Mouse (Mus musculus) heart, embryonic 14.5 days (tissue): Measurements from ENCODE around the gene Plxnb1. TPM values are rescaled to one million over a fixed set of nuclear protein-coding genes. Genes with fewer than 3 reads are reported as not detected.

Source experiments
- ATAC-seq: fragments of 200-750 bp; cut with Nextera tagmentation; 2 replicates; pipeline ENCODE4 v1.8.0; 2017; ENCODE audit warnings: low read depth, moderate TSS enrichment; ENCODE audit not compliant: insufficient number of reproducible peaks, insufficient read depth, low FRiP score
- H3K27ac ChIP-seq, 2 experiments: fragments of 200-500 bp in 1 of 2; fragments of 300-500 bp in 1 of 2; sonication (generic) in 1 of 2; replicated peaks in 1 of 2; 2 replicates each; pipeline ENCODE4 v1.5.1; 2012 to 2014; ENCODE audit warnings: low read depth in 2 of 2, low read length in 2 of 2, control low read depth in 1 of 2, mild to moderate bottlenecking in 1 of 2, mixed read lengths in 1 of 2; ENCODE audit not compliant: control insufficient read depth in 1 of 2, insufficient read depth in 1 of 2
- H3K27me3 ChIP-seq: fragments of 300-500 bp; sonication (generic); 2 replicates; pipeline ENCODE4 v1.6.1; 2014; ENCODE audit warnings: mild to moderate bottlenecking, low read length, control low read depth; ENCODE audit not compliant: control insufficient read depth, insufficient read depth
- H3K36me3 ChIP-seq: fragments of 300-500 bp; sonication (generic); 2 replicates; pipeline ENCODE4 v1.6.1; 2014; ENCODE audit warnings: mild to moderate bottlenecking, control low read depth, low read length, mixed read lengths; ENCODE audit not compliant: control insufficient read depth, insufficient read depth
- H3K4me1 ChIP-seq, 2 experiments: fragments of 200-500 bp in 1 of 2; fragments of 300-500 bp in 1 of 2; sonication (generic) in 1 of 2; 2 replicates each; pipeline ENCODE4 v1.6.1; 2012 to 2014; ENCODE audit warnings: low read length in 2 of 2, control low read depth in 1 of 2, mixed read lengths in 1 of 2; ENCODE audit not compliant: control insufficient read depth in 2 of 2, insufficient read depth in 2 of 2
- H3K4me2 ChIP-seq: fragments of 300-500 bp; sonication (generic); 2 replicates; pipeline ENCODE4 v1.6.1; 2014; ENCODE audit warnings: mild to moderate bottlenecking, low read length
- H3K4me3 ChIP-seq, 2 experiments: fragments of 200-500 bp in 1 of 2; fragments of 300-500 bp in 1 of 2; sonication (generic) in 1 of 2; 2 replicates each; pipeline ENCODE4 v1.5.1; 2012 to 2014; ENCODE audit warnings: low read length in 2 of 2, mild to moderate bottlenecking in 2 of 2, control low read depth in 1 of 2, low read depth in 1 of 2, moderate library complexity in 1 of 2; ENCODE audit not compliant: control insufficient read depth in 1 of 2, insufficient read depth in 1 of 2
- H3K9ac ChIP-seq: fragments of 300-500 bp; sonication (generic); 2 replicates; pipeline ENCODE4 v1.6.1; 2014; ENCODE audit warnings: mild to moderate bottlenecking, low read length
- H3K9me3 ChIP-seq: fragments of 300-500 bp; sonication (generic); 2 replicates; pipeline ENCODE4 v1.6.1; 2016; ENCODE audit warnings: low read length, control low read depth; ENCODE audit not compliant: control insufficient read depth
- WGBS: fragments of 180-500 bp; shearing (Covaris S2); extraction: QIAGEN DNeasy Blood & Tissue Kit; methylation state at CpG from one replicate; pipeline ENCODE4 v1.1.7; 2014; 5-methylcytosine and 5-hydroxymethylcytosine counted together
- polyA plus RNA-seq: library from polyadenylated mRNA; unstranded; fragments of >200 nt; fragmentation: Nextera tagmentation; extraction: Ambion mirVana; gene quantifications from 2 replicates; pipeline ENCODE4 v1.2.1, GENCODE M21; 2014

Plxnb1 gene
- polyA plus RNA-seq, 1 experiment from 2014 or later = 5.7 TPM

GRCm38 (mm10) chr9:109097831-109098230 lies 2.6 kb downstream of the Plxnb1 start:
- H3K9ac ChIP-seq = peak overlapping the region; percentile 96
- H3K27ac ChIP-seq = peak overlapping the region; percentile 72 to 98
- H3K9me3 ChIP-seq = no peaks in the 10 kb centered on the region
- peak overlapping the region; percentile 90 for H3K4me2 ChIP-seq
- WGBS = 35% methylated on average over 5 of the region's 5 CpGs
- H3K4me1 ChIP-seq = peaks cover 52 to 67% of the 10 kb centered on the region in 2 experiments
- peaks cover 28% of the 10 kb centered on the region for H3K36me3 ChIP-seq
- H3K27me3 ChIP-seq = no peaks in the 10 kb centered on the region
- 0 out of 2 replicates have a peak, but pooled peaks have one; percentile 3 for ATAC-seq
- peak overlapping the region in 1 of 2 experiments; percentile 74; a peak in 2 of 4 replicates for H3K4me3 ChIP-seq

GRCm38 (mm10) chr9:109098366-109098765 lies 3.2 kb downstream of the Plxnb1 start:
- peaks cover 52 to 70% of the 10 kb centered on the region in 2 experiments for H3K4me1 ChIP-seq
- peak overlapping the region; percentile 72 to 98 for H3K27ac ChIP-seq

GRCm38 (mm10) chr9:109098969-109099368 lies 3.8 kb downstream of the Plxnb1 start:
- H3K9ac ChIP-seq = peak overlapping the region; percentile 96
- peak; percentile 72 for ATAC-seq
- H3K4me2 ChIP-seq = peak overlapping the region; percentile 90
- 16% methylated on average over 5 of the region's 6 CpGs for WGBS
- peaks cover 40% of the 10 kb centered on the region for H3K36me3 ChIP-seq
- no peaks in the 10 kb centered on the region for H3K9me3 ChIP-seq
- peaks cover 49 to 64% of the 10 kb centered on the region in 2 experiments for H3K4me1 ChIP-seq
- peak overlapping the region; percentile 17 to 19 for H3K4me3 ChIP-seq
- H3K27me3 ChIP-seq = no peaks in the 10 kb centered on the region
- peak overlapping the region; percentile 86 to 98 for H3K27ac ChIP-seq

More at GRCm38 (mm10) chr9:109098366-109098765, 3.2 kb downstream of the Plxnb1 start:
- H3K27me3 ChIP-seq = no peaks in the 10 kb centered on the region
- peaks cover 34% of the 10 kb centered on the region for H3K36me3 ChIP-seq
- H3K4me3 ChIP-seq = peak overlapping the region in 1 of 2 experiments; percentile 17; a peak in 2 of 4 replicates
- ATAC-seq = no peak
- peak overlapping the region; percentile 90 for H3K4me2 ChIP-seq
- no peaks in the 10 kb centered on the region for H3K9me3 ChIP-seq
- peak overlapping the region; percentile 96 for H3K9ac ChIP-seq
- WGBS = 73% methylated on average over 8 of the region's 8 CpGs

- H3K36me3 ChIP-seq = peaks cover 54% of the 10 kb centered on the region
- H3K4me3 ChIP-seq = no peak overlapping the region
- H3K9ac ChIP-seq = no peak overlapping the region; the same call in 1 of the 2 replicates
- H3K27me3 ChIP-seq = no peaks in the 10 kb centered on the region
- H3K9me3 ChIP-seq = no peaks in the 10 kb centered on the region
- no peak overlapping the region for H3K4me2 ChIP-seq
- 87% methylated on average over 20 of the region's 20 CpGs for WGBS
- H3K27ac ChIP-seq = no peak overlapping the region
- peaks cover 52 to 65% of the 10 kb centered on the region in 2 experiments for H3K4me1 ChIP-seq
- no peak for ATAC-seq
Observed at GRCm38 (mm10) chr9:109100307-109100928, 5.2 kb downstream of the Plxnb1 start.

- peaks cover 70% of the 10 kb centered on the region for H3K36me3 ChIP-seq
- H3K27me3 ChIP-seq = no peaks in the 10 kb centered on the region
- H3K9ac ChIP-seq = no peak overlapping the region
- H3K4me2 ChIP-seq = no peak overlapping the region
- 85% methylated on average over 5 of the region's 5 CpGs for WGBS
- no peak overlapping the region for H3K27ac ChIP-seq
- peaks cover 42 to 57% of the 10 kb centered on the region in 2 experiments for H3K4me1 ChIP-seq
- no peak for ATAC-seq
- no peaks in the 10 kb centered on the region for H3K9me3 ChIP-seq
- H3K4me3 ChIP-seq = no peak overlapping the region
Observed at GRCm38 (mm10) chr9:109101933-109102445, 6.8 kb downstream of the Plxnb1 start.

GRCm38 (mm10) chr9:109102541-109102940 lies 7.4 kb downstream of the Plxnb1 start:
- no peak overlapping the region for H3K27ac ChIP-seq
- WGBS = 79% methylated on average over 3 of the region's 3 CpGs

GRCm38 (mm10) chr9:109103250-109103649 lies 8.1 kb downstream of the Plxnb1 start:
- 67% methylated on average over 7 of the region's 7 CpGs for WGBS
- peaks cover 31 to 44% of the 10 kb centered on the region in 2 experiments for H3K4me1 ChIP-seq

More at GRCm38 (mm10) chr9:109102541-109102940, 7.4 kb downstream of the Plxnb1 start:
- Histone ChIP-seq H3K4me3 (no peak overlapping the region), H3K9ac (peak overlapping the region; percentile 8; the same call in 1 of the 2 replicates), H3K4me1 (peaks cover 37 to 52% of the 10 kb centered on the region in 2 experiments), H3K27me3 (no peaks in the 10 kb centered on the region), H3K4me2 (no peak overlapping the region), H3K36me3 (peaks cover 75% of the 10 kb centered on the region), H3K9me3 (no peaks in the 10 kb centered on the region)
- no peak for ATAC-seq

More at GRCm38 (mm10) chr9:109103250-109103649, 8.1 kb downstream of the Plxnb1 start:
- Histone ChIP-seq H3K36me3 (peaks cover 82% of the 10 kb centered on the region), H3K4me2 (no peak overlapping the region), H3K9ac (no peak overlapping the region), H3K27me3 (no peaks in the 10 kb centered on the region), H3K9me3 (no peaks in the 10 kb centered on the region), H3K4me3 (no peak overlapping the region), H3K27ac (no peak overlapping the region)
- ATAC-seq = no peak
